Mouse (Mus musculus) kidney, embryonic 16.5 days (tissue): Measurements from ENCODE around the gene Sufu. TPM values are rescaled to one million over a fixed set of nuclear protein-coding genes. Genes with fewer than 3 reads are reported as not detected.

Experiments used
- ATAC-seq: fragments of 200-750 bp; cut with Nextera tagmentation; 2 replicates; pipeline ENCODE4 v1.8.0; 2017; ENCODE audit warnings: moderate TSS enrichment; ENCODE audit not compliant: low FRiP score, low TSS enrichment
- H3K27ac ChIP-seq: fragments of 300-500 bp; sonication (generic); 2 replicates; pipeline ENCODE4 v1.5.1; 2014; ENCODE audit warnings: low read length
- H3K27me3 ChIP-seq: fragments of 300-500 bp; sonication (generic); 2 replicates; pipeline ENCODE4 v1.6.1; 2014; ENCODE audit warnings: low read length, control low read depth, mixed read lengths; ENCODE audit not compliant: insufficient read depth
- H3K36me3 ChIP-seq: fragments of 300-500 bp; sonication (generic); 2 replicates; pipeline ENCODE4 v1.6.1; 2014; ENCODE audit warnings: low read length, control low read depth, mixed read lengths; ENCODE audit not compliant: insufficient read depth
- H3K4me1 ChIP-seq: fragments of 300-500 bp; sonication (generic); 2 replicates; pipeline ENCODE4 v1.6.1; 2014; ENCODE audit warnings: low read length, control low read depth, mixed read lengths; ENCODE audit not compliant: insufficient read depth
- H3K4me2 ChIP-seq: fragments of 300-500 bp; sonication (generic); replicated peaks from 2 replicates; pipeline ENCODE4 v1.6.1; 2014; ENCODE audit warnings: low read depth, low read length
- H3K4me3 ChIP-seq: fragments of 300-500 bp; sonication (generic); 2 replicates; pipeline ENCODE4 v1.5.1; 2014; ENCODE audit warnings: mild to moderate bottlenecking, low read length
- H3K9ac ChIP-seq: fragments of 300-500 bp; sonication (generic); replicated peaks from 2 replicates; pipeline ENCODE4 v1.6.1; 2014; ENCODE audit warnings: low read length
- H3K9me3 ChIP-seq: fragments of 300-500 bp; sonication (generic); 2 replicates; pipeline ENCODE4 v1.6.1; 2016; ENCODE audit warnings: low read length, control low read depth
- WGBS: fragments of 180-500 bp; shearing (Covaris S2); extraction: QIAGEN DNeasy Blood & Tissue Kit; methylation state at CpG from one replicate; pipeline ENCODE4 v1.1.7; 2014; 5-methylcytosine and 5-hydroxymethylcytosine counted together
- polyA plus RNA-seq: library from polyadenylated mRNA; unstranded; fragments of >200 nt; fragmentation: Nextera tagmentation; extraction: Ambion mirVana; gene quantifications from 2 replicates; pipeline ENCODE4 v1.2.1, GENCODE M21; 2015

Gene Sufu
- polyA plus RNA-seq, 1 experiment from 2014 or later: 50.7 TPM

- no peaks in the 10 kb centered on the region for H3K27me3 ChIP-seq
- peak overlapping the region; percentile 24 for H3K4me3 ChIP-seq
- H3K36me3 ChIP-seq: no peaks in the 10 kb centered on the region
- H3K4me1 ChIP-seq: peaks cover 91% of the 10 kb centered on the region
- peak overlapping the region; percentile 61 for H3K9ac ChIP-seq
- H3K4me2 ChIP-seq: peak overlapping the region; percentile 45
- H3K27ac ChIP-seq: peak overlapping the region; percentile 90
- WGBS: 11% methylated on average over 20 of the region's 20 CpGs
- ATAC-seq: peak; percentile 86
- H3K9me3 ChIP-seq: no peaks in the 10 kb centered on the region
Observed at GRCm38 (mm10) chr19:46523480-46524151, 126.9 kb downstream of the Sufu start.

- 0 out of 2 replicates have a peak, but pooled peaks have one; percentile 5 for ATAC-seq
- peak overlapping the region; percentile 52 for H3K9ac ChIP-seq
- WGBS: 11% methylated on average over 6 of the region's 6 CpGs
Observed at GRCm38 (mm10) chr19:46524152-46524544, 127.5 kb downstream of the Sufu start.

GRCm38 (mm10) chr19:46524601-46525321 is 128.1 kb downstream of the Sufu start:
- Histone ChIP-seq H3K4me2 (peak overlapping the region; percentile 45), H3K27ac (peak overlapping the region; percentile 90), H3K9me3 (no peaks in the 10 kb centered on the region), H3K36me3 (no peaks in the 10 kb centered on the region), H3K4me1 (peaks cover 91% of the 10 kb centered on the region), H3K9ac (peak overlapping the region; percentile 52; the same call in 1 of the 2 replicates), H3K27me3 (no peaks in the 10 kb centered on the region), H3K4me3 (peak overlapping the region; percentile 24; the same call in 1 of the 2 replicates)
- ATAC-seq: peak; percentile 32
- 25% methylated on average over 14 of the region's 14 CpGs for WGBS

More at GRCm38 (mm10) chr19:46524152-46524544, 127.5 kb downstream of the Sufu start:
- H3K4me3 ChIP-seq: peak overlapping the region; percentile 24
- H3K27ac ChIP-seq: peak overlapping the region; percentile 90
- no peaks in the 10 kb centered on the region for H3K27me3 ChIP-seq
- no peaks in the 10 kb centered on the region for H3K9me3 ChIP-seq
- H3K4me2 ChIP-seq: peak overlapping the region; percentile 45
- peaks cover 91% of the 10 kb centered on the region for H3K4me1 ChIP-seq
- H3K36me3 ChIP-seq: no peaks in the 10 kb centered on the region

- no peaks in the 10 kb centered on the region for H3K36me3 ChIP-seq
- H3K4me3 ChIP-seq: no peak overlapping the region
- WGBS: 56% methylated on average over 10 of the region's 10 CpGs
- peaks cover 95% of the 10 kb centered on the region for H3K4me1 ChIP-seq
- no peak overlapping the region for H3K4me2 ChIP-seq
- H3K27ac ChIP-seq: peak overlapping the region; percentile 90
- no peak for ATAC-seq
- no peaks in the 10 kb centered on the region for H3K27me3 ChIP-seq
- no peak overlapping the region for H3K9ac ChIP-seq
- H3K9me3 ChIP-seq: no peaks in the 10 kb centered on the region
Observed at GRCm38 (mm10) chr19:46525691-46526631, 129.3 kb downstream of the Sufu start.

- Histone ChIP-seq H3K4me3 (peak overlapping the region; percentile 8; the same call in 1 of the 2 replicates), H3K27ac (peak overlapping the region; percentile 94), H3K27me3 (no peaks in the 10 kb centered on the region), H3K4me2 (peak overlapping the region; percentile 51), H3K9ac (peak overlapping the region; percentile 53), H3K9me3 (no peaks in the 10 kb centered on the region), H3K4me1 (peaks cover 96% of the 10 kb centered on the region), H3K36me3 (no peaks in the 10 kb centered on the region)
- WGBS: 27% methylated on average over 17 of the region's 17 CpGs
- ATAC-seq: no peak
Observed at GRCm38 (mm10) chr19:46527632-46528528, 131.2 kb downstream of the Sufu start.

GRCm38 (mm10) chr19:46528529-46529213 is 132.0 kb downstream of the Sufu start:
- peak; percentile 80 for ATAC-seq
- H3K4me3 ChIP-seq: peak overlapping the region; percentile 8; the same call in 1 of the 2 replicates
- H3K27ac ChIP-seq: peak overlapping the region; percentile 94

GRCm38 (mm10) chr19:46529601-46530448 is 133.1 kb downstream of the Sufu start:
- ATAC-seq: no peak
- peaks cover 96% of the 10 kb centered on the region for H3K4me1 ChIP-seq
- H3K27me3 ChIP-seq: no peaks in the 10 kb centered on the region
- no peaks in the 10 kb centered on the region for H3K36me3 ChIP-seq
- no peak overlapping the region for H3K4me3 ChIP-seq
- 19% methylated on average over 13 of the region's 13 CpGs for WGBS
- peak overlapping the region; percentile 53 for H3K9ac ChIP-seq
- H3K9me3 ChIP-seq: no peaks in the 10 kb centered on the region
- peak overlapping the region; percentile 94 for H3K27ac ChIP-seq
- peak overlapping the region; percentile 51 for H3K4me2 ChIP-seq

More at GRCm38 (mm10) chr19:46528529-46529213, 132.0 kb downstream of the Sufu start:
- 1% methylated on average over 20 of the region's 20 CpGs for WGBS
- Histone ChIP-seq H3K4me1 (peaks cover 96% of the 10 kb centered on the region), H3K27me3 (no peaks in the 10 kb centered on the region), H3K9ac (peak overlapping the region; percentile 53), H3K36me3 (no peaks in the 10 kb centered on the region), H3K4me2 (peak overlapping the region; percentile 51), H3K9me3 (no peaks in the 10 kb centered on the region)
